Mouse (Mus musculus): ENCODE results near the gene Acss2.

The Acss2 gene

GRCm38 (mm10) chr2:155517455-155518423 is at the start of gene Acss2, which contains the start of gene Ggt7:
Gene Acss2 (plus strand): TSS chr2:155517948.
Gene Ggt7 (minus strand): TSS chr2:155518237.
- peak; percentile 98 for DNase-seq (ENCODE audit: extremely low spot score)

- peak; percentile 57 for DNase-seq (ENCODE audit: extremely low spot score)
Observed at GRCm38 (mm10) chr2:155472671-155473569, 44.8 kb upstream of the Acss2 start.

- peak; percentile 83 for DNase-seq (ENCODE audit: extremely low spot score)
Observed at GRCm38 (mm10) chr2:155473570-155474088, 44.1 kb upstream of the Acss2 start, which contains the start of gene Ncoa6. Gene Ncoa6 (minus strand): TSS chr2:155473894.

GRCm38 (mm10) chr2:155482021-155482420 is 35.7 kb upstream of the Acss2 start:
- peak; percentile 54 for DNase-seq (ENCODE audit: extremely low spot score)

GRCm38 (mm10) chr2:155490998-155491397 is 26.8 kb upstream of the Acss2 start:
- DNase-seq (ENCODE audit: extremely low spot score) = no peak

GRCm38 (mm10) chr2:155502596-155502995 is 15.2 kb upstream of the Acss2 start:
- no peak for DNase-seq (ENCODE audit: extremely low spot score)

- DNase-seq (ENCODE audit: extremely low spot score) = no peak
Observed at GRCm38 (mm10) chr2:155504440-155505355, 13.1 kb upstream of the Acss2 start.

GRCm38 (mm10) chr2:155505811-155506210 is 11.9 kb upstream of the Acss2 start:
- no peak for DNase-seq (ENCODE audit: extremely low spot score)

GRCm38 (mm10) chr2:155507721-155508470 is 9.9 kb upstream of the Acss2 start:
- no peak for DNase-seq (ENCODE audit: extremely low spot score)

GRCm38 (mm10) chr2:155512479-155512878 is 5.3 kb upstream of the Acss2 start:
- peak; percentile 48 for DNase-seq (ENCODE audit: extremely low spot score)

GRCm38 (mm10) chr2:155513543-155513942 is 4.2 kb upstream of the Acss2 start:
- DNase-seq (ENCODE audit: extremely low spot score) = no peak

GRCm38 (mm10) chr2:155514666-155515065 is 3.1 kb upstream of the Acss2 start:
- DNase-seq (ENCODE audit: extremely low spot score) = peak; percentile 66

GRCm38 (mm10) chr2:155515941-155516340 is 1.8 kb upstream of the Acss2 start:
- DNase-seq (ENCODE audit: extremely low spot score) = peak; percentile 67

- DNase-seq (ENCODE audit: extremely low spot score) = no peak
Observed at GRCm38 (mm10) chr2:155518531-155519270, 953 bp downstream of the Acss2 start.

- no peak for DNase-seq (ENCODE audit: extremely low spot score)
Observed at GRCm38 (mm10) chr2:155523706-155524105, 6.0 kb downstream of the Acss2 start.

GRCm38 (mm10) chr2:155524378-155524777 is 6.6 kb downstream of the Acss2 start:
- no peak for DNase-seq (ENCODE audit: extremely low spot score)

GRCm38 (mm10) chr2:155527367-155527766 is 9.6 kb downstream of the Acss2 start:
- DNase-seq (ENCODE audit: extremely low spot score) = no peak

GRCm38 (mm10) chr2:155536292-155536691 is 18.5 kb downstream of the Acss2 start:
- no peak for DNase-seq (ENCODE audit: extremely low spot score)

- DNase-seq (ENCODE audit: extremely low spot score) = no peak
Observed at GRCm38 (mm10) chr2:155537761-155538462, 20.2 kb downstream of the Acss2 start.

All from embryo, embryonic 9.5 days (tissue).